Mouse (Mus musculus) liver, embryonic 13.5 days (tissue): ENCODE measurements around the gene Ldlrad3. TPM values are rescaled to one million over a fixed set of nuclear protein-coding genes. Genes with fewer than 3 reads are reported as not detected.

Experiments used
- ATAC-seq: fragments of 200-750 bp; cut with Nextera tagmentation; 2 replicates; pipeline ENCODE4 v1.8.0; 2017; ENCODE audit warnings: low read depth, mild to moderate bottlenecking, moderate number of reproducible peaks, moderate library complexity
- DNase-seq: peaks from one replicate; pipeline ENCODE4 v3.0.0; 2022
- H3K27ac ChIP-seq: fragments of 300-500 bp; sonication (generic); 2 replicates; pipeline ENCODE4 v1.5.1; 2015; ENCODE audit warnings: moderate library complexity, mild to moderate bottlenecking, inconsistent platforms
- H3K27me3 ChIP-seq: fragments of 300-500 bp; sonication (generic); 2 replicates; pipeline ENCODE4 v1.6.1; 2015; ENCODE audit warnings: mild to moderate bottlenecking, inconsistent platforms
- H3K36me3 ChIP-seq: fragments of 300-500 bp; sonication (generic); 2 replicates; pipeline ENCODE4 v1.6.1; 2015; ENCODE audit warnings: mild to moderate bottlenecking, inconsistent platforms
- H3K4me1 ChIP-seq: fragments of 300-500 bp; sonication (generic); replicated peaks from 2 replicates; pipeline ENCODE4 v1.6.1; 2015; ENCODE audit warnings: inconsistent platforms
- H3K4me2 ChIP-seq: fragments of 300-500 bp; sonication (generic); 2 replicates; pipeline ENCODE4 v1.6.1; 2015; ENCODE audit warnings: inconsistent platforms, mild to moderate bottlenecking, moderate library complexity
- H3K4me3 ChIP-seq: fragments of 300-500 bp; sonication (generic); replicated peaks from 2 replicates; pipeline ENCODE4 v1.5.1; 2015; ENCODE audit warnings: mild to moderate bottlenecking, inconsistent platforms
- H3K9ac ChIP-seq: fragments of 300-500 bp; sonication (generic); 2 replicates; pipeline ENCODE4 v1.6.1; 2015; ENCODE audit warnings: mild to moderate bottlenecking, inconsistent platforms
- H3K9me3 ChIP-seq: fragments of 300-500 bp; sonication (generic); replicated peaks from 2 replicates; pipeline ENCODE4 v1.6.1; 2016; ENCODE audit warnings: inconsistent platforms
- WGBS: fragments of 180-500 bp; shearing (Covaris S2); methylation state at CpG from one replicate; pipeline ENCODE4 v1.1.7; 2015; ENCODE audit not compliant: insufficient replicate concordance; 5-methylcytosine and 5-hydroxymethylcytosine counted together
- polyA plus RNA-seq: library from polyadenylated mRNA; unstranded; fragments of >200 nt; fragmentation: Nextera tagmentation; extraction: Ambion mirVana; gene quantifications from 2 replicates; pipeline ENCODE4 v1.2.1, GENCODE M21; 2015

Ldlrad3 gene
- 3.8 and 5.1 TPM in 2 replicates for polyA plus RNA-seq

- Histone ChIP-seq H3K9ac (peak within 1 kb of the TSS; percentile 75), H3K36me3 (no peaks in the 10 kb centered on the region), H3K4me1 (peaks cover 16% of the 10 kb centered on the region), H3K27ac (peak within 1 kb of the TSS; percentile 50; the same call in 1 of the 2 replicates), H3K4me3 (peak within 1 kb of the TSS; percentile 69), H3K9me3 (no peaks in the 10 kb centered on the region), H3K4me2 (peak within 1 kb of the TSS; percentile 88), H3K27me3 (peaks cover 41% of the 10 kb centered on the region)
- WGBS = under 1% methylated on average over 65 of the region's 77 CpGs
- DNase-seq (peak; percentile 75), ATAC-seq (peak; percentile 93)
Measured at GRCm38 (mm10) chr2:102185951-102186561, at the start of gene Ldlrad3. Ldlrad3 (minus strand) TSS chr2:102186385.

- no peak for DNase-seq
- H3K27ac ChIP-seq = no peak overlapping the region
- H3K27me3 ChIP-seq = no peaks in the 10 kb centered on the region
- H3K4me1 ChIP-seq = no peaks in the 10 kb centered on the region
- no peak overlapping the region for H3K9ac ChIP-seq
- WGBS = 60% methylated on average over 5 of the region's 5 CpGs
- H3K36me3 ChIP-seq = no peaks in the 10 kb centered on the region
- no peak overlapping the region for H3K4me3 ChIP-seq
- H3K9me3 ChIP-seq = no peaks in the 10 kb centered on the region
- no peak overlapping the region for H3K4me2 ChIP-seq
- no peak for ATAC-seq
Measured at GRCm38 (mm10) chr2:102231470-102231869, 45.3 kb upstream of the Ldlrad3 start.

- no peak for ATAC-seq
- Histone ChIP-seq H3K27ac (no peak overlapping the region), H3K9me3 (no peaks in the 10 kb centered on the region), H3K9ac (no peak overlapping the region), H3K36me3 (no peaks in the 10 kb centered on the region), H3K4me2 (no peak overlapping the region), H3K4me1 (no peaks in the 10 kb centered on the region), H3K4me3 (no peak overlapping the region), H3K27me3 (no peaks in the 10 kb centered on the region)
- WGBS = 64% methylated on average over 2 of the region's 2 CpGs
- DNase-seq = no peak
Measured at GRCm38 (mm10) chr2:102229126-102229525, 42.9 kb upstream of the Ldlrad3 start.

GRCm38 (mm10) chr2:102228331-102228730, 42.1 kb upstream of the Ldlrad3 start:
- Histone ChIP-seq H3K36me3 (no peaks in the 10 kb centered on the region), H3K9ac (no peak overlapping the region), H3K4me1 (no peaks in the 10 kb centered on the region), H3K27me3 (no peaks in the 10 kb centered on the region), H3K4me3 (no peak overlapping the region), H3K4me2 (no peak overlapping the region), H3K27ac (no peak overlapping the region), H3K9me3 (no peaks in the 10 kb centered on the region)
- WGBS = 55% methylated on average over 5 of the region's 5 CpGs
- ATAC-seq = no peak
- DNase-seq = no peak

GRCm38 (mm10) chr2:102227839-102228238, 41.7 kb upstream of the Ldlrad3 start:
- H3K4me2 ChIP-seq = no peak overlapping the region
- H3K9me3 ChIP-seq = no peaks in the 10 kb centered on the region
- no peak for ATAC-seq
- H3K27ac ChIP-seq = no peak overlapping the region
- no peaks in the 10 kb centered on the region for H3K4me1 ChIP-seq
- 73% methylated on average over 8 of the region's 8 CpGs for WGBS
- no peak overlapping the region for H3K9ac ChIP-seq
- no peaks in the 10 kb centered on the region for H3K36me3 ChIP-seq
- no peaks in the 10 kb centered on the region for H3K27me3 ChIP-seq
- no peak overlapping the region for H3K4me3 ChIP-seq
- no peak for DNase-seq

- no peaks in the 10 kb centered on the region for H3K4me1 ChIP-seq
- ATAC-seq (no peak), DNase-seq (no peak)
- no peaks in the 10 kb centered on the region for H3K36me3 ChIP-seq
- H3K9me3 ChIP-seq = no peaks in the 10 kb centered on the region
- H3K4me3 ChIP-seq = no peak overlapping the region
- no peak overlapping the region for H3K27ac ChIP-seq
- no peak overlapping the region for H3K9ac ChIP-seq
- WGBS = 56% methylated on average over 15 of the region's 15 CpGs
- H3K27me3 ChIP-seq = no peaks in the 10 kb centered on the region
- no peak overlapping the region for H3K4me2 ChIP-seq
Measured at GRCm38 (mm10) chr2:102226274-102226673, 40.1 kb upstream of the Ldlrad3 start.

GRCm38 (mm10) chr2:102223355-102224128, 37.4 kb upstream of the Ldlrad3 start:
- Histone ChIP-seq H3K4me3 (no peak overlapping the region), H3K27ac (no peak overlapping the region), H3K9me3 (no peaks in the 10 kb centered on the region), H3K36me3 (no peaks in the 10 kb centered on the region), H3K4me1 (no peaks in the 10 kb centered on the region), H3K4me2 (no peak overlapping the region), H3K27me3 (no peaks in the 10 kb centered on the region), H3K9ac (no peak overlapping the region)
- DNase-seq (no peak), ATAC-seq (no peak)
- 20% methylated on average over 11 of the region's 11 CpGs for WGBS

- no peaks in the 10 kb centered on the region for H3K27me3 ChIP-seq
- ATAC-seq = no peak
- H3K36me3 ChIP-seq = no peaks in the 10 kb centered on the region
- WGBS = 59% methylated on average over 3 of the region's 3 CpGs
- no peak overlapping the region for H3K9ac ChIP-seq
- H3K27ac ChIP-seq = no peak overlapping the region
- H3K4me3 ChIP-seq = no peak overlapping the region
- H3K9me3 ChIP-seq = no peaks in the 10 kb centered on the region
- DNase-seq = no peak
- H3K4me2 ChIP-seq = no peak overlapping the region
- H3K4me1 ChIP-seq = no peaks in the 10 kb centered on the region
Measured at GRCm38 (mm10) chr2:102222749-102223148, 36.6 kb upstream of the Ldlrad3 start.

- no peak for ATAC-seq
- WGBS = 75% methylated on average over 1 of the region's 1 CpGs
- Histone ChIP-seq H3K9me3 (no peaks in the 10 kb centered on the region), H3K27me3 (no peaks in the 10 kb centered on the region), H3K4me2 (no peak overlapping the region), H3K9ac (no peak overlapping the region), H3K4me1 (no peaks in the 10 kb centered on the region), H3K27ac (no peak overlapping the region), H3K4me3 (no peak overlapping the region), H3K36me3 (no peaks in the 10 kb centered on the region)
- DNase-seq = no peak
Measured at GRCm38 (mm10) chr2:102216817-102217216, 30.6 kb upstream of the Ldlrad3 start.

- Histone ChIP-seq H3K27ac (no peak overlapping the region), H3K9ac (no peak overlapping the region), H3K27me3 (peaks cover under 1% of the 10 kb centered on the region; the same call in 1 of the 2 replicates), H3K4me2 (no peak overlapping the region), H3K4me1 (no peaks in the 10 kb centered on the region), H3K9me3 (no peaks in the 10 kb centered on the region), H3K4me3 (no peak overlapping the region), H3K36me3 (no peaks in the 10 kb centered on the region)
- ATAC-seq (no peak), DNase-seq (no peak)
- 35% methylated on average over 4 of the region's 4 CpGs for WGBS
Measured at GRCm38 (mm10) chr2:102212096-102212495, 25.9 kb upstream of the Ldlrad3 start.

GRCm38 (mm10) chr2:102205672-102206399, 19.7 kb upstream of the Ldlrad3 start:
- 19% methylated on average over 14 of the region's 14 CpGs for WGBS
- Histone ChIP-seq H3K4me2 (no peak overlapping the region), H3K9me3 (no peaks in the 10 kb centered on the region), H3K27ac (no peak overlapping the region), H3K27me3 (peaks cover 16% of the 10 kb centered on the region), H3K36me3 (no peaks in the 10 kb centered on the region), H3K4me3 (no peak overlapping the region), H3K4me1 (no peaks in the 10 kb centered on the region), H3K9ac (no peak overlapping the region)
- ATAC-seq = no peak
- DNase-seq = no peak
